Mouse (Mus musculus) cerebellum, adult 2 months (tissue): ENCODE data around the gene Wnt10a. TPM values are rescaled to one million over a fixed set of nuclear protein-coding genes. Genes with fewer than 3 reads are reported as not detected.

ENCODE experiments used
- DNase-seq, 2 experiments: peaks; one replicate each; pipeline ENCODE4 v3.0.0; 2021
- H3K27ac ChIP-seq: fragments of 200-500 bp; 2 replicates; pipeline ENCODE4 v1.5.1; 2012; ENCODE audit warnings: low read length, control low read depth, inconsistent platforms; ENCODE audit not compliant: insufficient read depth
- H3K27me3 ChIP-seq: fragments of 200-500 bp; 2 replicates; pipeline ENCODE4 v1.6.1; 2012; ENCODE audit warnings: inconsistent platforms, mild to moderate bottlenecking, low read length, moderate library complexity; ENCODE audit not compliant: control insufficient read depth, insufficient read depth
- H3K4me1 ChIP-seq: fragments of 200-500 bp; 2 replicates; pipeline ENCODE4 v1.6.1; 2011; ENCODE audit warnings: low read length; ENCODE audit not compliant: control insufficient read depth, insufficient read depth
- H3K4me3 ChIP-seq: fragments of 200-500 bp; replicated peaks from 2 replicates; pipeline ENCODE3; 2011; ENCODE audit warnings: mild to moderate bottlenecking, low read depth, low read length, control low read depth; ENCODE audit not compliant: insufficient read depth
- CTCF ChIP-seq: fragments of 200-500 bp; IDR thresholded peaks from 2 replicates; pipeline ENCODE4 v1.5.1; 2011; ENCODE audit warnings: low read depth, mild to moderate bottlenecking, control low read depth, low read length, moderate library complexity, borderline replicate concordance; ENCODE audit not compliant: insufficient read depth
- POLR2A ChIP-seq: fragments of 200-500 bp; IDR thresholded peaks from 2 replicates; pipeline ENCODE4 v1.6.1; 2011; ENCODE audit warnings: low read length, control low read depth, borderline replicate concordance; ENCODE audit not compliant: insufficient read depth
- WGBS: fragments of 180-500 bp; shearing (Covaris S2); methylation state at CpG from one replicate; pipeline ENCODE4 v1.1.7; 2018; 5-methylcytosine and 5-hydroxymethylcytosine counted together
- polyA plus RNA-seq: library from polyadenylated mRNA; depleted of rRNA; stranded (reverse); fragments of >200 nt; gene quantifications from 2 replicates; pipeline ENCODE4 v1.2.3, GENCODE M21; 2012; rRNA removed

Wnt10a gene
- polyA plus RNA-seq, 1 experiment = 0.36 TPM

DNA sequence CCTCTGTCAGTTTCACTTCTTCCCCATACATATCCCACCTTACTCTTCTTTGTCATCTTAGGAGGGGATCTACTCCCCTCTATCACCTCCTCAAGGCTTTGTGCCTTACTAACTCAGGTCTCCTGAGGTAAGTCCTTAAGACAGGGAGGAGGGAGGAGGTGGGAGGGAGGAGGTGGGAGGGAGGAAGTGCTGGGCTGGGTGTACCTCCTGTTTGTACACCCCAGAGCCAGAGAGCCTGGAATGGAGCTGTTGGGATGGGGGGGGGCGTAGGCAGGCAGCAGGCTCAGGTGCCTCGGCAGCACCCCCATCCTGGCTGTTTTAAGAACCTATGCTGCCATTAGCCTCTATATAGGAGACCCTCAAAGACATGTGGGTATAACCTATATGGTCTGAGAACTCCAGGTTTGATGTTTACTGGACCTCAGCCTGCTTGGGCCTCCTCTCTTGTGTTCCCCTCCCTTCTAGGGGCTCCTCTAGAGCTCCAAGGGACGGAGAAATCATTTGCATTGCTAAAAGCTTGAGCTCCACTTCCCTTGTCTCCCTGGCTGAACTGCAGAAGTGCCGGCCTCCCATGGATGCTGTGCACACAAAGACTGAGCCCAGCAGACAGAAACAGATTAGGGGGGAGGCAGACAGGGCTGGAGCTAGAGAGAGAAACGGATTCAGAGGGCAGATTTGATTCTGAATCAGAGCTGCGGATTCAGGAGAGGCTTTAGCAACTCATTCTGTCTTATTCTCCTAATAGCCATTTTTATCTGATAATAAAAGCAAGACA lies 59.9 kb downstream of the Wnt10a start:
- no peak overlapping the region for H3K4me3 ChIP-seq
- H3K27ac ChIP-seq = no peak overlapping the region
- TF ChIP-seq CTCF (no peak), POLR2A (no peak)

More for the DNA sequence above, 59.9 kb downstream of the Wnt10a start:
- WGBS = 38% methylated on average over 6 of the region's 6 CpGs
- H3K4me1 ChIP-seq = no peaks in the 10 kb centered on the region
- no peak for DNase-seq
- H3K27me3 ChIP-seq = no peaks in the 10 kb centered on the region

Other genes starting within 250 kb of the Wnt10a start
- 28.1 and 29.0 TPM in 2 replicates for gene Plcd4, start 248.6 kb upstream of the Wnt10a start, polyA plus RNA-seq
- 11.7 and 12.5 TPM in 2 replicates for gene Usp37, start 247.2 kb upstream of the Wnt10a start, polyA plus RNA-seq
- 26.8 and 30.1 TPM in 2 replicates for gene Zfp142, start 203.3 kb upstream of the Wnt10a start, polyA plus RNA-seq
- 26.7 and 28.9 TPM in 2 replicates for gene Bcs1l, start 203.2 kb upstream of the Wnt10a start, polyA plus RNA-seq
- 145 and 146 TPM in 2 replicates for gene Rnf25, start 190.1 kb upstream of the Wnt10a start, polyA plus RNA-seq
- 4.7 and 6.2 TPM in 2 replicates for gene Stk36, start 190.1 kb upstream of the Wnt10a start, polyA plus RNA-seq
- gene Ttll4, start 129.8 kb upstream of the Wnt10a start, polyA plus RNA-seq = 22.4 and 24.9 TPM in 2 replicates
- gene Cyp27a1, start 77.9 kb upstream of the Wnt10a start, polyA plus RNA-seq = 30.4 and 32.4 TPM in 2 replicates
- gene Prkag3, start 42.3 kb upstream of the Wnt10a start, polyA plus RNA-seq = 0.33 and 0.52 TPM in 2 replicates
- gene Wnt6, start 19.6 kb upstream of the Wnt10a start, polyA plus RNA-seq = 3.6 and 4.0 TPM in 2 replicates
- gene Cdk5r2, start 63.4 kb downstream of the Wnt10a start, polyA plus RNA-seq = 83.2 and 85.2 TPM in 2 replicates
- gene Fev, start 93.9 kb downstream of the Wnt10a start, polyA plus RNA-seq = 0.46 and 1.1 TPM in 2 replicates
- 1.7 and 3.3 TPM in 2 replicates for gene Cryba2, start 101.6 kb downstream of the Wnt10a start, polyA plus RNA-seq
- 2.6 and 3.7 TPM in 2 replicates for gene Cfap65, start 144.1 kb downstream of the Wnt10a start, polyA plus RNA-seq
- 0.33 and 0.49 TPM in 2 replicates for gene Ihh, start 160.2 kb downstream of the Wnt10a start, polyA plus RNA-seq